Mouse (Mus musculus): ENCODE data around the gene Kcnk10.

Kcnk10 gene

DNA sequence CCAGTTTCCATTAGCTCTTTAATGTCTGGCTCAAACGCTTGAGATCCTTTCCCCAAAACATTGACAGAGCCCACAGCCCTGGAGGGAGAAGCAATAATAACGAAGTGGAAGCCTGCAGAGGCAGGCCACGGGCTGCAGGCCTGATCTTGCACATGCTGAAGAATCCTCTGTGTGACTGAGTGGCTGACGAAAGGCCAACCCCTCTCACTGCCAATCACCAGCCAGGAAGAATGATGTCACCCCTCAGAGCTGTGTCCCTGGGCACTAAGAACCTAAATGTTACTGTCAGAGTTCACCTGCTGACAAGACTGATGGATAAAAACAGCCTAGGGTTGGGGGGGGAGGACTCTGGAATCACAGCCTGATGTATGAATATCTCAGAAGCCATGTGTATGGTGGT lies 72.5 kb downstream of the Kcnk10 start:
- no peak for DNase-seq

DNA sequence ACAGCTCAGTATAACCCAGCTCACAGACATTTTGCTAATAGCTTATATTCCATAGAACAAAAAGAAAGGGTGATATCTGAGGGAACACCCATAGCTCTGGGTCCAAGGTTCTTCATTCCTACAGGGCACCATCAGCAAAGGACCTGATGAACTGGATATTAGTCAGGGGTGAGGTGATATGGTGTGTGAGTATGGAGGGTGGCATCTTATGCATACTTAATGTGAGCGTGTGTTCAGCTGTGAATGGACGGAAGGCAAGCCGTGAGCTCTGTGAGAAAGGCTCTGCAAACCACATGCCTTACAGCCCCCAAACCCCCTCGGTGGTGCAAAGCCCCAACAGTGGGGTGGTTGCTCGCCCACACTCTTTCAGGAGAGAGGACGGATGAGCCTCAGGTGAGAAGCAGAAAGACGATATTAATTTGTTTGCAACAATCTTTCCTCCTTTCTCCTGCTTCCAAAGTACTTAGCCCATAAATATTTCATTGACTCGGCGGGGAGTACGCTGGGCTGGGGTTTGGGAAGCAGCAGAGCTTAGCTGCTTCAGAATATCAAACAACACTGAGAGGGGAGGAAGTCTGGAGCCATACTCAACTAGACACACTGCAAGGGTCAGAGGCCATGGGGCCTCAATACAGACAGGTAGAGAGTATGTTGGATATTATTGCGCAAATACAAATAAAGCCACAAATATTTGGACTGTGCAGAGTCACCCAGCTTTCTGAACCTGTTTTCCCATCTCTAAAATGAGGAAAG lies 76.4 kb downstream of the Kcnk10 start:
- DNase-seq: no peak

DNA sequence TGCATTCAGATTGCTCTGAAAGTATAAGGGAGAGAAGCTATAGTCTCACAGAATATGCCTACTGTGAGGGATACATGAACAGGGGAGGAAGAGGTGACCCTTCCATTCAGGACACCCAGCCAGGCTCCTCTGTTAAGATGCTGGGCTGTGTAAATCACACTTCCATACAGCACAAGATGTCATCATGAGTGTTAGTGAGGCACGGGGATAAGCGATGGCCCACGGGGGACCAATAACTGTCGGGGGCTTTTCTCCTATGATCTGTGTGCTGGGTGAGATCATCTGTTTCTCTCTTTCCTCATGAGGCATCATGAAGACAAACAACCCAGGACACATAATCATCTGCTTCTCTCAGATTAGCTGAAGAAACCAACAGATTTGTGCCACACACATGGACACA lies 77.1 kb downstream of the Kcnk10 start:
- DNase-seq: no peak

DNA sequence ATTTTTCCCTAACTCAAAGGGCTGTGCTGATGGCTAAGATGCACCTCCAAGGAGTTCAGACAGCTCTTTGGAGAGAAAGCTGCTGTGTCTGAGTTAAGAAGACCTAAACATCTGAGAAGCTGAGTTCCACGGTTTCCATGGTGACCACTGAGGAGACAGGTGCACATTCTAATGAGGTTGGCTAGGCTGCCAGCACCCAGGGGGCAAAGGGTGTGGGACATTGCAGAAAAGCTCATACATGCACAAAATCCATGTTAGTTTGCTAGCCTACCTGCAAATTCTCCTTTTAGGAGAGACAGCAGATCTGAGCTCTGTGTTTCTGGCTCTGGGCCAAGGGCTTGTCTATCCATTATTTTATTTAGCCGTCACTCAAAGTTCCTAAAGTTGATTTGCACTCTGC lies 96.7 kb downstream of the Kcnk10 start:
- peak; percentile 79 for DNase-seq

DNA sequence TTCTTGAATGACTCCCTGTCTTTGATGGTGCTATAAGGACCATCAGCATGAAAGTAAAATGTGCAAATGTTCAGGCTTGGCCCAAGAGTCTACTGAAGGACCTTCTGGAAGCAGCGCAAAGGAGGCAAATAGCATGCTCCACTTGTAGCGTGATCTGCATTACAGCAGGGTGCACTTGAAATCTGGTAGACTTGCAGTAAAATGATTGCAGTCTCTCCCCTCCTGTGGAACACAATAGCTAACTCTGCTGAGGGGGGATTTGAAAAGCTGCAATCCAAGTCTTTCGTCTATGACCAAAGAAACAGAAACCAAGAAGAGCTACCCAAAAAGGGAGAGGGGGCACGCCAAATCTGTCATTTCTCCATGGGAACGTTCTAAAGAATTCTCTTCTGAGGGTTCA lies 97.1 kb downstream of the Kcnk10 start:
- DNase-seq: no peak

DNA sequence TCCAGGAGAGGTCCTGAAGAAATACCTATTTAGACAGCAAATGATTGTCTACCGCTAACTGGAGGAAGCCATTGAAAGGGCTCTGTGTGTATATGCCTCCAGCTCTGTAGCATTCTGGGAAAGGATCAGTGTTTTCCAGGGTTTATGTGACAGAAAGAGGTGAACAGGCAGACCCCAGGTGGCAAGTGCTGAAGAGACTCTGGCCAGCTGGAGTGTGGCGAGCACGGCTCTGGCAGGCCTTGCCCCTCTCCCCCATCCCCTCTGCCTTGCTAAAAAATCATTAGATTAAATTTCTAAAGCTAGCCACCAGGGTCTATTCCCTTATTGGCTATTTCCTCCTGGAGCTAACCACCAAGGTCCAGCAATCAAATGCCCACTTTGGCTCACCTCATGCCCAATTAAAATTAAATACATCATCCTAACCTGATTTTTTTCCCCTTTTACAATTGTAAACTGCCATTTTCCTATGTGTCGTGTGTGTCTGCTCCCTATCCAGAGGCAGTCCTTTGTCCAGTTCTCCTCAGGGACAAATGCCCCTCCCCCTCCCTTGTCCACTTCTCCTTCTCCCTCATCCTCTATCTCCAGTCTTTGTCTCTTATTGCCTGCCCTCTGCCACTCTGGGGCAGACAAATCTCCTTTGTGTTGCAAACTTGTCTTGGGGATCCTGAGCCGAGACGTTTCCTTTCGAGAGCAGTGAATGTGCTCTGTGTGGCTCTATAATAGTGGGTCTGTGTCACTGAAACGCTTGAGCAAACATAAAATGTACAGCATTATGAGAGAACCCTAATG lies 100.2 kb downstream of the Kcnk10 start:
- no peak for DNase-seq

DNA sequence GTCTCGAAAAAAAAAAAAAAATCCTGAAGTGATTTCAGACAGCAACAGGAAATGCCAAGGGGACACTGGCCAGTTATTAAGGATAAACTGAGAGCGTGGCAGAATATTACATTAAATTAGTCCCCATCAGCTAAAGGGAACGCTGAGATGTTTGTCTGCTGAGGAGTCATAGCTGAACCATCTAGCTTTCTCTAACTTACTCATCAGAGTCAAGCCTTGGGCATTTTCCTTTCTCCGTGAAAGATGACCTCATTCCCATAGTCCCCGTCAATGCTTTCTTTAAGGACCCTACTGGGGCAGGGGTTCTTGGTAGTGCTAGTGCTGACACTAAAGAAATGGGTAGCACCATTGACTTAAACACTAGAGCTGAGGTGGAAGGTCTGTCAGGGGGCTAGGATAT lies 106.9 kb downstream of the Kcnk10 start:
- DNase-seq: peak; percentile 1

DNA sequence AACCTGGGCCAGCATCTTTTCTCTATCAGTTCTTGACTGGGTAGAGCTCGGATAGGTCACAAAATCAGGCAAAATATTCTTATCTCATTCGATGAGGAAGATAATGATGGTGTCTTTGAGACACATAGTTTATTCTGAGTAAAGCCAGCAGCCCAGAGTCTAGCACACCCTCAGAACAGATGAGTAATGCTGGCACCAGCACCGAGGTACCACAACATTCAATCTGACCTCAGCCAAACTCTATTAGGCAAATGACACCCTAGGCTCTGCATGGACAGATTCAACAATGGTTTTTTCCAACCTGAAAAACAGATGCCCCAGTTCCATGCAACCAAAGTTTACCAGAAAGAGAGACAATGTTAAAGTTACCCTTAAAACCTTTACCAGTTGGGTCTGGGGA lies 108.0 kb downstream of the Kcnk10 start:
- no peak for DNase-seq

DNA sequence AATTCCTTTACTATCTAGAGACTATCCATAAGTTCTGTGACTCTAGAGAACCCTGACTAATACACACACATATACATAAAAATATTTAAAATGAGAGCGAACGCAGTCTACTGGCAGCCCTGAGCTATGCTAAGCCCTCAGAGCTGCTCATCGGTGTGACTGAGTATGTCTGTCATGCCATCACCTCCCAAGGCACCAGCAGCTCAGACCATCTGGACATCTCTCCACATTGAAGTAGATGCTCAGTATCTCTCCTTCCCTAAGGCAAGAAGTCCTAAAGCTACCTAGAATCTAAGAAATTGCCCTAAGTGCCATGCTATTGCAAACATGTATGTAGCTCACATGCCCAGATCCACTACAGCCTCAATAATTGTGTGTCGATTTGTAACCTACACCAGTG lies 110.3 kb downstream of the Kcnk10 start:
- peak; percentile 59 for DNase-seq

DNA sequence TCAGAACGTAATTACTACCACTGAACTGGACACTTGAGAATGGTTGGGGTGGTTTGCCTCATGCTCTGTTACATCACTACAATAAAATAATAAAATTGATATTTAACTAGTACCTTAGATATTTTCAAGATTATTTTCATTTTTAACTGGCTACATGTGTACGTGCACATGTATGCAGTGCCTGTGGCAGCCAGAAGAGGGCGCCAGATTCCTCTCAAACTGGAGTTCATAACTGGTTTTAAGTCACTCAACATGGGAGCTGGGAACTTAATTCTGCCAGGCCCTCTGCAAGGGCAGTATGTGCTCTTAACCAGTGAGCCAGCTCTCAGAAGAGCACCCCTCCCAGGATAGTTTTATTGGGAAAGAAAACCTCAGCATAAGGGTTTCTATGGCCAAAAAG lies 118.2 kb downstream of the Kcnk10 start:
- DNase-seq: peak; percentile 51

DNA sequence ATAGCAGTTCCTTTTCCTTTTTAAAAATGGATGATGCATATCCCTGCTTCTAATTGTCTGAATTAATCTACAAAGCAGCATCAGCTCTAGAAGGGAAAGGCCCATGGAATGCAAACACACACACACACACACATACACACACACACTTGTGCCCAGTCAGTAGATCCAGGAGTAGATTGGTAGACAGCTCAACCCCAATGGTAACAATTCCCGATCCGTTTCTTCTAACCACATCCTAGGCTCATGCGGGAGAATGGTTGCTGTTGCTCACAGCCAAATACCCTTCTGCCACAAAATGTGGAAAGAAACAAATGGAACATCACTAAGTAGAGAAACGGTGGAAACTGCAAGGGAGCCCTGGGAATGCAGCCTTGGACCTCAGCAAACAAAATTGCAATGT lies 119.2 kb downstream of the Kcnk10 start:
- no peak for DNase-seq

DNA sequence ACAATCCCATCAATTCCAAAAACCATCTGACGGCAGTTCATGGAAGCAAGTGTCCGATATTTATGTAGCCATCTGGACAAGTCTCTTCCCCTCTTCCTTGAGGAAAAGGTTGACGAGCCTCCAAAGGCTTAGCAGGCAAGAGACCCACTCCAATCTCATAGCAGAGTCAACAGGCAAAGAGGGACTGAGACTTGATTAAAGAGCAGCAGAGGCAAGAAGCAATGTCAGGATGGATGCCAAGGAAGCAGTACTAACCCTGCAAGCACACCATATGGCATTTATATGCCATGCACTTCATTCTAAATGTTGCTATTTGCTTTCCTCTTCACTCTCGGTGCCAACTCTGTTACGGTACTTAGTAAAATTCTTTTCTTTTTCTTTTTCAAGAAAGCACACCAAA lies 119.6 kb downstream of the Kcnk10 start:
- peak; percentile 83 for DNase-seq

DNA sequence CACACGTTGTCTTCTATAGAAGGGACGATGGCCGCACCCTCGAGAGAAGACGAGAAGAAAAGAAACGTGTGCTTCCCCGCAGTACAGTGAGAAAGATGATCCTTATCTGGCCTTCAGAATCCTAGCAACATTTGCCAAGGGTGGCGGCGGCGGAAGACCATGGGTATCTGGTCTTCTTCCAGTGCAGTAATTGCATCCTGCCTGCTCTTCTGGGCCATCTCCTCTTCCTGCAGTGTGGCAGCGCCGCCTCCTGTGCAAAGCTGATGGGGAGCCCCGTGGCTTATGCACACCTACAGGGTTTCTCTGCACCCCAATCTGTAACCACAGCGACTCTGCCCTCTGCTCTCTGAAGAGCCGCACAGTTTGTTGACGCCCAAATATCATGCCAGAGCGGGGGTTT lies 124.9 kb downstream of the Kcnk10 start:
- DNase-seq: peak; percentile 97

DNA sequence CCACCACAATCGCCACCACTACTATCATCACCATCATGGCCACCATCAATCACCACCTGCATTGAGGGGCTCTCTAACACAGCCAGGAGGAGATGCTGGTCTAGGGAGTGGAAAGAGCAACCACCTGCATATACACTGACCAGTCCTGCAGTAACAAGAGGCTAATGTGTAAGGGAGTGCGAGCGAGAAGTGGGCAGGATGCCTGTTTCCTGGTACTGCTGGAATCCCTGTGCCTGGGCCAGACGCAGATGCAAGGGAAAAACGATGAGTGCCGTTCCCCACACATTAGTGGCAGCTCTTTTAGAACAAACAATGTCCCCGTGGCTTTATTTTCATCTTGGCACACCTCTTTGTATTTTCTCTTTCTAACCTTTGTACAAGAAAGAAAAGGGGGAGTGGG lies 125.5 kb downstream of the Kcnk10 start:
- DNase-seq: peak; percentile 84

DNA sequence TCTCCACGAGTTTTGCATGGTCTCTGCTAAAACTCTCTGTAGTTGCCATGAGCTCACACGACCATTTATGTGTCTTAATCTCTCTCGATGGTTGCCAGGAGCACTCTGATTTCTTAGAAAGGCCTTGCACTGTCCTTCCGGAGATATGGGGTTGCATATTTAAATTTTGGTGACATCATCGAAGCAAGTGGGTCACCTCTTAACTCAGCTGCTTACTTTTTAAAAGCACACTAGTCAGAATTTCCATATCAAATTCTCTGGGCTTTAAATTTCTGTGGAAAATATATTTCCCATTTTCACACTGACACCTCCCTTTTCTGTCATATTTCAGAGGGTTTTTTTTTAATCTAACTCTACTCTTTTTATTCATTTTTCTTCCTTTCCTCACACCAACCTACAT lies 132.5 kb downstream of the Kcnk10 start:
- no peak for DNase-seq

DNA sequence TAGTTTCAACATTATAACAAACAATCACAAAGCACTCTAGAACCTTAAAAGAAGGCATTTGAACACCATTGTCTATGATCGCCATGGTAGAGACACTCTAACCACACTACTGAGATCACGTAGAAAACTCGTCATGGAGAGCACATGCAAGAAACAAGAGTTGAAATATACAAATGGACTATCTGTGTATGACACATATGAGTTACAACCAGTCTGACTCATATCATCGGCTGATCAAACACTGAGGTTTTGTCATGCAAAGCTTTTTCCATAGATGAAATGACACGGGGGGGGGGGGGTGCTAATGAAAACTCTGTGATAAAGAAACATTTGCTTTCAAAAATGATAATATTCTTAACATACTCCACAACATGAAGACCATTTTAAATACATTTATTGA lies 133.2 kb downstream of the Kcnk10 start:
- no peak for DNase-seq

DNA sequence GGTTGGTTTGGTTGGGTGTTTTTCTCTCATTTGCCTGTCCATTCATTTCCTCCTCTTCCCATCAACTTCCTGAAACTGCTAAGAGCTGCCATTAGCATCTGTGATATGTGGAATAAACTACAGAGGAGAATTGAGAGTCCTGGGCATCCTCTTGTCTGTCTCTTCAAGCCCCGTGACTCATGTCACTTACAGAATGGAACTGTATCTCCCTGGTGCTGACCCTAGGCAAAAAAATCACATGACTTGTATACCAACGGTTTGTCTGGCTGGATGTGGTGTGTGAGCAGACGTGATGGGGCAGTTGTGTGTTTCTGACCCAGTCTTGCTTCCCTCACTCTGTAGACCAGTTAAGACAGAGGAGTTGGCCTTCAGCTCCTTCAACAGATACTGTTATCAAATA lies 134.4 kb downstream of the Kcnk10 start:
- peak; percentile 2 for DNase-seq

DNA sequence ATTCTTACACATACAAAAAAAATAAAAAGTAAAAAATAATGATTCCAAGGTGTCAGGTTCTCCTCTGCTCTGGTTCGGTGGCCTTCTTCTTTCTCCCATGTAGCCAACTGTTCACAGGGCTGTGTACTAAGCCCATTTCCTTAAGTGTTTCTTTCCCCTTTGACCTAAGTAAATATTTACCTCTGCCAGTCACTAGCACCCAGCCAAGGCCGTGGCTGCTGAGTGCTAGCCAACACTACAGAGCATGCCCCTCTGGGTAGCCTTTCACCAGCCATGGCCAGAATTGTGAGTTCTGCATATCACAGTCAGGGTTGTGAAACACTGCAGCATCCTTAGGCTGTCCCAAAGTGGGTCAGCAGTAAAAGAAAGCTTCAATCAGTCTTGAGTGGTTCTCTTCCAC lies 140.0 kb downstream of the Kcnk10 start:
- DNase-seq: no peak

DNA sequence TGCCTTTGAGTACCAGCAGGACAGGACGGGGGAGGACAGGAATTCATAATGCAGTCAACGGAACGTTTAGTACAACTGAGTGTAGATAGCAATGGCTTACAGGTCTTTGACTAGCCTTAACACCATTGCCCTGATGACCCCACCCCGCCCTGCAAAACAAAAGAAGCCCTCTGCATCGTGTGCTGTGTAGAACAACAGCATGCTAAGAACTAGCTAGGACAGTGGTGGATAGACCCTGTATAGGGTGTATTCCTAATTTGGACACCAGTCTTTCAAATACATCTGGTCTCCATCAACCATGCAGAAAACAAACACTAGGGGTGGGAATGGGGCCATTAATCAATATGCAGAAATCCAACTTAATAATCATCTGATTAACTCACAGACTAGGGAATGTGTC lies 147.4 kb downstream of the Kcnk10 start:
- no peak for DNase-seq

DNA sequence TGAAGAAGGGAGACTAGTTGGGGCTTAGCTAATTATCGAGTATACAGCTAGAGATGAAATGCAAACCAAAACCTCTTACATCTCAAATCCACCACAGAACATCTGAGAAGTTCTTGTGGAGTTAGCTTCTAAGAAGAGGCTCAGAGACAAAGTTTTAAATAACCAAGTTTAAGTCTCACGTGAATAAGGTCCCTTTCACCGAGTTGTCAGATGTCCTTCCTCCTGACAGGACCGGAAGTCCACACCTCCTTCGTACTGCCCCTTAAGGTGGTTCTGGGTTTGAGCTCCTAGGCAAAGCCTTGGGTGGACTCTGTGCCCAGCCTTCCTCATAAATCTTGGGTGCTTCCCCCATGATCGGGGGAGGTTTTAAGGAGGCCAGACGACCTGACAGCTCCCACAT lies 156.8 kb downstream of the Kcnk10 start:
- no peak for DNase-seq

DNA sequence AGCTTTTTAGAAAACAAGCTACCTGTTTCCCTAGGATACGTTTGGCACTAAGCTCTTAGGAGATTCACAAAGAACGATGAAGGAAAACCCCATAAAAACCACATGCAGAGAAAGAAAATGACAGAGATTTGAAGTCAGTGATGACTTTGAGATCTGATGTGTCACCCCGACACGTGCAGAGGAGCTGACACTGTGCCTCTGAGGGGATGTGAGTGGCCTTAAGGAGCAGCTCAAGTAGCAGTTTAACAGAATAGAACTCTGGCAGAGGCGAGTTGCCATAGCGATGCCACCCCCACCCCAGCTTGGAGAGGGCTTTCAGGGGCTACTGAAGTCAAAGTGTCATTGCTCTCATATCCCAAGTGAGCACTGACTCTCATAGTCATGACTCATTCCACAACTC lies 158.3 kb downstream of the Kcnk10 start:
- no peak for DNase-seq

DNA sequence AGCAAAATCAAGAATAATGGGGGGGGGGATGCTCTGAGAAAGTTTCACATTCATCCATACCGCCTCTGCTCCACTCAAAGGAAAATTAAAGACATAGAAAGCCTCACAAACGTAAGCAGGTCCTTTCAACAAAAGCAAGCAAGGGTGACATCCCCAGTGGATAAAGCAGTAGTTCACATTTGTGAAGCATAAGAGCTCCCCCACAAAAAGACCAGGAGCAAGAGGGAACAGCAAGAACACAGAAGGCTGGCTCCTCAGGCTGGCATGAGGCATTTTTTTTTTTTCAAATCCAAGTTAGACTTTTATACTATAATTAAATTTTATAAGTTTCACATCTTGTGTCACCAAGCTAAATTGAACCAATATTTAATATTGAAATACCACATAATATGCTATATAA lies 168.5 kb downstream of the Kcnk10 start:
- no peak for DNase-seq

DNA sequence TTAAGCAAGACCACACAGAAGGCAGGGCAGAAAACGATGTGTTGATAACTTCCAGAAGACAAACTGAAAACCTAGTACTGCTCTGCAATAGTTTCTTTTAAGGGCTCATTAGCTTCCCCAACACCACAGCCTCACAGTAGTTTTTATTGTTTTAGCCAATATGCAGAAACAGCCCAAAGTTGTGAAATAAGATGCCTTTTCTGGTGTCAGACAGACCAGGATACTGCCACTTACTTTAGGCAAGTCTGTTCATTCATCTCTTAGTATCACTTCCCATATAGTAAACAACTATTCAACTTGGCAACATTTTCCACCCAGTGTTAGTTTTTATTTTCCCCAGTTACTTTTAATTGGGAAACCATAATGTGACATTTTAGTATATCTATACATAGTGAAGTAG lies 171.5 kb downstream of the Kcnk10 start:
- no peak for DNase-seq

DNA sequence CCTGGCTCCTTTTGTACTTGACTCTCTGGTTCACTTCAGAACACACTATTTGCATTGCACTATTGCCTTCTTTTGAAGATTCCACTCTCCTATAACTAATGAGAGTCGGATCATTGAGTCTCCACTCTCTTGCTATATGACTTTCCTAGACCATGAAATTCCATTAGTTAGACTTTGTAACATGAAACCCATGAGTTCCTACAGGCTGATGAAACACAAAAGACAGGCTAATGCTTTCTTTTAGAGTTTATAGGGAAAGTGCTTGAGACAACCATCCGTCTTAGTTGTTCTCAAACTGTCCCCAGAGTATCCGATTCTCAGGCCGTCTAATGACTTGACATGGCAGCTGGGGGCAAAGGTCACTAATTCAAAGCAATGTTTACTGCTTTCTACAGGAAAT lies 172.0 kb downstream of the Kcnk10 start:
- no peak for DNase-seq

DNA sequence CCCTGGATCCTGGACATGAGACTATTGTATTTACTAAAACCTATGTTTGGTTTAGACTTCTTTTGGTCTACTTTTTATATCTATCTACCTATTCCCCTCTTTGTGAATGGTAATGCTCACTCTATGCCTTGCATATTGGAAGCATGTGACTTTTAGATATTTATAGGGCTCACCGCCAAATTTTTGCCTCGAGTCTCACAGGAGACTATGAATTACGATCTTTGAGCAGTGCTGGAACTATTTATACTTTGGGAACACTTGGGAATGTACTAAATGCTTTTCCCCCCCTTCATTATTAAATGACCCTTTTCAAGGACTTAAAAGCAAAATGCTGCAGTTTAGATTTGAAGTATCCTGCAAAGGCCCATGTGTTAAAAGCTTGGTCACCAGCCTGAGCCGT lies 181.5 kb downstream of the Kcnk10 start:
- no peak for DNase-seq

Measured in cerebellum, adult 11-12 months (tissue).